Mouse (Mus musculus) liver, embryonic 13.5 days (tissue): ENCODE measurements at regions not wholly inside any gene's neighbourhood (a gene's known extent, or its start where the extent isn't known, plus 50 kb on each side); places are given as distances from the start of the nearest gene placed in this dataset.
A peak's percentile ranks its signal among the peaks of the same experiment; 100 is the strongest.

Experiments used
- ATAC-seq: fragments of 200-750 bp; cut with Nextera tagmentation; 2 replicates; pipeline ENCODE4 v1.8.0; 2017; ENCODE audit warnings: low read depth, mild to moderate bottlenecking, moderate number of reproducible peaks, moderate library complexity
- DNase-seq: peaks from one replicate; pipeline ENCODE4 v3.0.0; 2022
- H3K27ac ChIP-seq: fragments of 300-500 bp; sonication (generic); 2 replicates; pipeline ENCODE4 v1.5.1; 2015; ENCODE audit warnings: moderate library complexity, mild to moderate bottlenecking, inconsistent platforms
- H3K27me3 ChIP-seq: fragments of 300-500 bp; sonication (generic); 2 replicates; pipeline ENCODE4 v1.6.1; 2015; ENCODE audit warnings: mild to moderate bottlenecking, inconsistent platforms
- H3K36me3 ChIP-seq: fragments of 300-500 bp; sonication (generic); 2 replicates; pipeline ENCODE4 v1.6.1; 2015; ENCODE audit warnings: mild to moderate bottlenecking, inconsistent platforms
- H3K4me1 ChIP-seq: fragments of 300-500 bp; sonication (generic); replicated peaks from 2 replicates; pipeline ENCODE4 v1.6.1; 2015; ENCODE audit warnings: inconsistent platforms
- H3K4me2 ChIP-seq: fragments of 300-500 bp; sonication (generic); 2 replicates; pipeline ENCODE4 v1.6.1; 2015; ENCODE audit warnings: inconsistent platforms, mild to moderate bottlenecking, moderate library complexity
- H3K4me3 ChIP-seq: fragments of 300-500 bp; sonication (generic); replicated peaks from 2 replicates; pipeline ENCODE4 v1.5.1; 2015; ENCODE audit warnings: mild to moderate bottlenecking, inconsistent platforms
- H3K9ac ChIP-seq: fragments of 300-500 bp; sonication (generic); 2 replicates; pipeline ENCODE4 v1.6.1; 2015; ENCODE audit warnings: mild to moderate bottlenecking, inconsistent platforms
- H3K9me3 ChIP-seq: fragments of 300-500 bp; sonication (generic); replicated peaks from 2 replicates; pipeline ENCODE4 v1.6.1; 2016; ENCODE audit warnings: inconsistent platforms
- WGBS: fragments of 180-500 bp; shearing (Covaris S2); methylation state at CpG from one replicate; pipeline ENCODE4 v1.1.7; 2015; ENCODE audit not compliant: insufficient replicate concordance; 5-methylcytosine and 5-hydroxymethylcytosine counted together

DNA sequence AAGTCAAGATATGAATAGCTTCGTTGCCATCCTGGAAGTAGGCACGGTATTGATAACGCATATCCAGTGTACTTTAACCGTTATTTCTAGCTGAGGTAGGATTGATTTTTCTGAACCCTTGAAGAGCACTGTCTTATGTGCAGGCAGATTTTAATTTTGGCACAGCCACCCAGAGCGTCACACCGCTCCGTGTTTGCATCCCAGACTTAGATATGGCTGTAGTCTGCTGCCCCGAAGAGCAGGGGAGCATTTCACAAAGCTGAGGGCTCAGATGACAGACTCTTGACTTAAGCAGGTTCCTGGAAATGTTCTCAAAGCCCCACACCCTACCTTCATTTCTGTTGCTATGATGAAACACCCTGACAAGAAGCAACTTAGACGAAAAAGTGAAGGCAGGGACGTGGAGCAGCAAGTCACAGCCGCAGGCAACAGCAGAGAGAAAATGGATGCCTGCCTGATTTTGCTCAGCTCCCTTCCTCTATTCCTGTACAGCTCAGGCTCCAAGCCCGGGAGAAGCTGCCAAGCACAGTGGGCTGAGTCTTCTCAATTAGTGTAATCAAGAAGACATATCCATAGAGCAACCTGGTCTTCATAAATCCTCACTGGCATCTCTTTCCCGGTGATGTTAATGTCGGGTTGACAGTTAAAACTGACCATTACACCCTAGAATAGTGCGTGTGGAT lies 164.9 kb upstream of the Cdh4 start:
- Histone ChIP-seq H3K27ac (no peak overlapping the region), H3K4me1 (no peaks in the 10 kb centered on the region), H3K4me3 (no peak overlapping the region), H3K27me3 (no peaks in the 10 kb centered on the region), H3K4me2 (no peak overlapping the region), H3K36me3 (no peaks in the 10 kb centered on the region), H3K9ac (no peak overlapping the region), H3K9me3 (no peaks in the 10 kb centered on the region; the same call in 1 of the 2 replicates)
- no peak for ATAC-seq
- 70% methylated on average over 15 of the region's 15 CpGs for WGBS
- no peak for DNase-seq

DNA sequence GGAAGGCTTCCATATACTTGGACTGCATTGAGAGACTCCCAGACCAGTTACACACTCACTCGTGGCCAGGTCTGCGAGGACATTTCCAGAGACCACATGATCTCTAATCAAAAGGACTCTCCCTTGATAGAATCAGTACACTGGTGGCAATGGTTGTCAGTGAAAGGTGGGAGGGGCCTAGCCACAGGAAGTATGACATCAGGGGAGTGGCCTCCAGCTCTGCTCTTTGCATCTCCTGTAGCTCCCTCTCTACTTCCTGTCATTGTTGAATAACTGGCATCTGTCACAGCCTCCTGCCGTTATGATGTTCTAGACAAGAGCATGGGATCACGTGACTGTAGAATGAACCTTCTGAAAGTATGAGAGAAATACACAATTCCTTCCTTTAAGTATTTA lies 164.3 kb upstream of the Cdh4 start:
- H3K9ac ChIP-seq: no peak overlapping the region

DNA sequence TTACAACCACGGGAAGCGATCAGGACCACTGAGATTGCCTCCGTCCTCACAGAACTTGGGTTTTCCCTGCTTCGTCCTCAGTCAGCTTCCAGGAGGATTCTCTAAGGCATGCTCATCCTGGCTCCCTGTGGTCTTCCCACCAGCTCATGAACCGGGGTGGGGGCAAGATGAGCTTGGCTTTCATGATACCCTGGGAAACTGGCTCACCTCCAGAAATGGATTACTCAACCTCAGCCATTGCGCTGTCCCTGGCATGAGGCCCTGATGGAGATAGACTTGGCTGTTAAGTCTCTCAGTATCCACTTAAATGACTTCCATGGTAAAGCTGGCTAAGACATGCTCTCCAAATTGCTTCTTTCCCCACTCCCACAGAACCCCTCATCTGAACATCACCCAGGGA lies 160.0 kb upstream of the Cdh4 start:
- H3K36me3 ChIP-seq: no peaks in the 10 kb centered on the region
- ATAC-seq (no peak), DNase-seq (no peak)
- H3K4me3 ChIP-seq: no peak overlapping the region
- WGBS: 63% methylated on average over 6 of the region's 6 CpGs
- peaks cover 3% of the 10 kb centered on the region; the same call in 1 of the 2 replicates for H3K9me3 ChIP-seq
- H3K27me3 ChIP-seq: no peaks in the 10 kb centered on the region
- no peak overlapping the region for H3K9ac ChIP-seq
- no peak overlapping the region for H3K27ac ChIP-seq
- no peak overlapping the region for H3K4me2 ChIP-seq
- H3K4me1 ChIP-seq: no peaks in the 10 kb centered on the region

More for the DNA sequence above, 164.3 kb upstream of the Cdh4 start:
- Histone ChIP-seq H3K36me3 (no peaks in the 10 kb centered on the region), H3K4me1 (no peaks in the 10 kb centered on the region), H3K27ac (no peak overlapping the region), H3K9me3 (peaks cover 3% of the 10 kb centered on the region; the same call in 1 of the 2 replicates), H3K4me2 (no peak overlapping the region), H3K4me3 (no peak overlapping the region), H3K27me3 (no peaks in the 10 kb centered on the region)
- WGBS: 39% methylated on average over 4 of the region's 4 CpGs
- ATAC-seq: no peak
- DNase-seq: no peak

DNA sequence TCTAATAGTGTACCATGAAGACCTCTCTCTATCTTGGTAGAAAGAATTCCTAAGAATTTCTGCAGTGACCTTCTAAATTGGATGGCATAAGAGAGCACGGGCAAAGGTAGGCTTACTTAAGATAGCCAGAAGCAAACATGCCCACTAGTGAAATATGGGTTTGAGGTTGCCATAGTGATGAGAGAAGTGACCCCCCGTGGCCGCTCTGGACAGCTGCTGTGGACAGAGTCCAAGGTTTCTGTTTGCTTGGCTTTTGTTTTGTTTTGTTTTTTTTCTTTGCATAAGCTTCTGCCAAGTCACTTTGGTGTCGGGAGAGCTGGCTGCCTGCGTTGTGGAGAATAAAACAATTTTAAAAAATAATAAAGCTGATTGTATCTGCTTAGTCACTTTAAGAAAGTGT lies 151.8 kb upstream of the Cdh4 start:
- no peaks in the 10 kb centered on the region for H3K4me1 ChIP-seq
- no peak overlapping the region for H3K27ac ChIP-seq
- H3K4me2 ChIP-seq: no peak overlapping the region
- DNase-seq (no peak), ATAC-seq (0 out of 2 replicates have a peak, but pooled peaks have one; percentile 41)
- H3K27me3 ChIP-seq: no peaks in the 10 kb centered on the region
- H3K9me3 ChIP-seq: peaks cover 2% of the 10 kb centered on the region; the same call in 1 of the 2 replicates
- no peak overlapping the region for H3K9ac ChIP-seq
- no peaks in the 10 kb centered on the region for H3K36me3 ChIP-seq
- 69% methylated on average over 5 of the region's 5 CpGs for WGBS
- no peak overlapping the region for H3K4me3 ChIP-seq

DNA sequence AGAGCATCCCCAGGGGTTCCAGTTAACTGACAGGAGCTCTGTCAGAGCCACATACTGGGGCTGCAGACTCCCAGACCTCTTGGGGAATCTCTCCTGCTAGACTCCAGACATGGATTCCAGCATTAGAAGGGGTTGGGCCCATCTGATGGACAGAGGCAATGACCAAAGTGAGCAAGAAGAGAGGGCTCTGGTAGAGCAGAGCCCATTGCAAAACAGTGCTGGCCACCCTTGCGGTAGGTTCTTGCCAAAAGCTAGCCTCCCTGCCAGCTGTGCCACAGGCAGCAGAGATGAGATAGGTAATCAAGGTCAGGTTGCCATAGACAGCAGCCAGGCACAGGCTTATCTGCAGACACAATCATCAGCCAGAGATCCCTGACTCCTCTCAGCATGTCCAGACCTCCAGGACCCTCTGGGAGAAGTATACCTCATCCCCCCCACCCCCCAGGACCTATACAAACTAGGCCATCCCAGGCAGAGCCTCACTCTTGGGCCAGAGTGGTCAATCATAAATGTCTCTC lies 151.1 kb upstream of the Cdh4 start:
- Histone ChIP-seq H3K27ac (no peak overlapping the region), H3K4me3 (no peak overlapping the region), H3K36me3 (no peaks in the 10 kb centered on the region), H3K9me3 (peaks cover 2% of the 10 kb centered on the region; the same call in 1 of the 2 replicates), H3K4me2 (no peak overlapping the region), H3K4me1 (no peaks in the 10 kb centered on the region), H3K9ac (no peak overlapping the region), H3K27me3 (no peaks in the 10 kb centered on the region)
- ATAC-seq: no peak
- no peak for DNase-seq
- 69% methylated on average over 1 of the region's 1 CpGs for WGBS

DNA sequence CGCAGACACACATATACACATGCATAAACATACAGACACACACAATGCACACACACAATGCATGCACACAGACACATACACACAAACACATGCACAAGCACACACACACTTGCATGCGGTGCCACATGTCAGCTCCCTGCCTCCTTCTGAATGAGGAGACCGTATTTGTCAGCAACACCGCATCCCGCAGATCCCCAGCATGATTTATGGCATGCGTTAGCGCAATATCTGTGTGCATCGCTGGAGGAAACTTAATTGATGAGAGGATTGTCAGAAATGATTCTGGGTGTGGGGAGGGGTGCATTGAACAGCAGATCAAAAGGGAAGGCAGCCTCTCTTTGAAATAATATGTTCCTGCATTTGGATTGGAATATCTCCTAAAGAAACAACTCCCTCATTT lies 150.3 kb upstream of the Cdh4 start:
- H3K9ac ChIP-seq: no peak overlapping the region
- WGBS: 84% methylated on average over 8 of the region's 8 CpGs

DNA sequence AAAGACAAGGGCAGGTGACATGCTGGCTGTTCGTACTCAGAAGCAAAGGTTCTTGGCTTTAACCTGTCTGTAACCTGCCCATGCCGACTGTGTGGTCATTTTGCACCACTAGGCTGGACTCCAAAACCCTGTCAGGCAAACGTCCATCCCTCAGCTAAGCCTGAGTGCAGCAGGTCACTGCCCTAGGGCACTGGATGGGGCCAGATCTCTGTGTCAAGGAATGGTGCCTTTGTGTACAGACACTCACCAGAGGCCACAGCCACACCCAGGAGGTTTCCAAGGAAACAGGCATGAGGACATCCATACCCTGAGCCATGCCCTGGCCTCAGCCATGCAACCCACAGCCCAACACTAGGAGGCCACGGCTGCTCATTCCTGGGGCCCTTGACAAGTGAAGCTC lies 149.7 kb upstream of the Cdh4 start:
- no peak overlapping the region for H3K27ac ChIP-seq
- no peaks in the 10 kb centered on the region for H3K4me1 ChIP-seq
- H3K4me2 ChIP-seq: no peak overlapping the region
- WGBS: 61% methylated on average over 4 of the region's 4 CpGs
- no peak for DNase-seq
- H3K36me3 ChIP-seq: no peaks in the 10 kb centered on the region
- no peak overlapping the region for H3K9ac ChIP-seq
- ATAC-seq: peak; percentile 43; the same call in 1 of the 2 replicates
- H3K4me3 ChIP-seq: no peak overlapping the region
- no peaks in the 10 kb centered on the region for H3K27me3 ChIP-seq
- H3K9me3 ChIP-seq: peaks cover 2% of the 10 kb centered on the region; the same call in 1 of the 2 replicates

More for the DNA sequence above, 150.3 kb upstream of the Cdh4 start:
- no peak overlapping the region for H3K27ac ChIP-seq
- H3K4me1 ChIP-seq: no peaks in the 10 kb centered on the region
- DNase-seq: no peak
- H3K36me3 ChIP-seq: no peaks in the 10 kb centered on the region
- H3K4me3 ChIP-seq: no peak overlapping the region
- H3K4me2 ChIP-seq: no peak overlapping the region
- H3K9me3 ChIP-seq: peaks cover 2% of the 10 kb centered on the region; the same call in 1 of the 2 replicates
- H3K27me3 ChIP-seq: no peaks in the 10 kb centered on the region
- no peak for ATAC-seq

DNA sequence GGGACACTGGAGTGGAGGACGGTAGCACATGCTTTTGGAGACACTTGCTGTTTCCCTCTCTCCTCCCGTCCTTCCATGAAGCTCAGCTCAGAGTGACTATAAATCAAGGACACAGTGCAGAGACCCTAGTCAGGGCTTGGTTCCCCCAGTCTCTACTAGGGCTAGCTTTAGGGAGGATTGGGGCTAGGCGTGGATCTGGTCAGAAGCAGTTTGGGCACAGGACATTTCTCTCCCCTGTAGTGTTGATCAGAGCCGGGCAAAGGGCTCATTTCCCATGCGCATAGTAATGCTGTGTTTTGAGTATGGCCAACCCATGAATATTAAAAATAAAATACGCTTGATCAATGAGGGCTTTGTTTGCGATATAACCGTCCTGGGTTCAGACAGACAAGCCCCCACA lies 149.1 kb upstream of the Cdh4 start:
- Histone ChIP-seq H3K27me3 (no peaks in the 10 kb centered on the region), H3K27ac (no peak overlapping the region), H3K4me1 (no peaks in the 10 kb centered on the region), H3K9me3 (0 out of 2 replicates have a peak, but pooled peaks cover 2% of the 10 kb centered on the region), H3K4me3 (no peak overlapping the region), H3K4me2 (no peak overlapping the region), H3K36me3 (no peaks in the 10 kb centered on the region), H3K9ac (no peak overlapping the region)
- 66% methylated on average over 8 of the region's 8 CpGs for WGBS
- DNase-seq (no peak), ATAC-seq (no peak)

DNA sequence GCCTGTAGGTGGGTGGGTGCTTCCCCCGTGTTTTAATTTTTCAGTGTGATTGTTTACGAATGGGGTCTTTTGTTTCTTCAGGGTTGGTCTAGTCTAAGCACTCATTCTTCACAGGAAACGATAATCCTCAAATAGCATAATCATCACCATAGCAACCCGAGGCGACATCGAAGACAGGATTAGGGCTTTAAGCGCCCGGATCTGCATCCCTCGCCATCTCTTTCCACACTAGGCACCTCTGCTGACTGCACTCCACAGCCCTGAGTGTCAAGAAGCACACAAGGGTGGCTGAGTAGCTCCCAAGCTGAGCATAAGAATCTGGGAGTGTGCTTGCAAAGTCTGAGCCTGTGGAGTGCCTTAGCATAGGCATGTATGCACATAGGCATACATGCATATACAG lies 145.2 kb upstream of the Cdh4 start:
- no peak for ATAC-seq
- Histone ChIP-seq H3K4me2 (no peak overlapping the region), H3K27me3 (no peaks in the 10 kb centered on the region), H3K36me3 (no peaks in the 10 kb centered on the region), H3K4me3 (no peak overlapping the region), H3K9me3 (no peaks in the 10 kb centered on the region), H3K4me1 (no peaks in the 10 kb centered on the region), H3K9ac (no peak overlapping the region), H3K27ac (no peak overlapping the region)
- no peak for DNase-seq
- WGBS: 72% methylated on average over 9 of the region's 9 CpGs

DNA sequence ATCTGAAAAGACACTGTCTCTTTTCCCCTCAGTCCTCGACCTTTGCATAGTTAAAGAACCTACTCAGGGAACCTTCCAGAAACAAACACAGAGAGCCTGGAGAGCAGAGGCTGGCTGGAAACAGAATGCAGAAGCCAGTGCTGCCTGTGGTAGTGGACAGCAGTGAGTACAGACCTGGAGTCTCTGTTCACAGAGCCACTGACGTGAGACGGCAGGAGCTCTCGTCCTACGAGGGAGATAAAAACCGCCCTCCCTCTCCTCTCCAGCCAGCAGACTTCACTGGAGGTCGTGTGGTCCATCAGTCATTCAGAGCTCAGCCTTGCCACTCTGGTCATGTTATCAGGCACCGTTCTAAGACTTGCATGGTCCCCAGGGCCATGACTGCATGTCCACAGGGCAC lies 138.5 kb upstream of the Cdh4 start:
- H3K27me3 ChIP-seq: no peaks in the 10 kb centered on the region
- H3K27ac ChIP-seq: no peak overlapping the region
- WGBS: 49% methylated on average over 8 of the region's 8 CpGs
- H3K4me2 ChIP-seq: no peak overlapping the region
- DNase-seq (no peak), ATAC-seq (no peak)
- no peaks in the 10 kb centered on the region for H3K36me3 ChIP-seq
- no peak overlapping the region for H3K9ac ChIP-seq
- H3K9me3 ChIP-seq: no peaks in the 10 kb centered on the region; the same call in 1 of the 2 replicates
- H3K4me1 ChIP-seq: no peaks in the 10 kb centered on the region
- no peak overlapping the region for H3K4me3 ChIP-seq

DNA sequence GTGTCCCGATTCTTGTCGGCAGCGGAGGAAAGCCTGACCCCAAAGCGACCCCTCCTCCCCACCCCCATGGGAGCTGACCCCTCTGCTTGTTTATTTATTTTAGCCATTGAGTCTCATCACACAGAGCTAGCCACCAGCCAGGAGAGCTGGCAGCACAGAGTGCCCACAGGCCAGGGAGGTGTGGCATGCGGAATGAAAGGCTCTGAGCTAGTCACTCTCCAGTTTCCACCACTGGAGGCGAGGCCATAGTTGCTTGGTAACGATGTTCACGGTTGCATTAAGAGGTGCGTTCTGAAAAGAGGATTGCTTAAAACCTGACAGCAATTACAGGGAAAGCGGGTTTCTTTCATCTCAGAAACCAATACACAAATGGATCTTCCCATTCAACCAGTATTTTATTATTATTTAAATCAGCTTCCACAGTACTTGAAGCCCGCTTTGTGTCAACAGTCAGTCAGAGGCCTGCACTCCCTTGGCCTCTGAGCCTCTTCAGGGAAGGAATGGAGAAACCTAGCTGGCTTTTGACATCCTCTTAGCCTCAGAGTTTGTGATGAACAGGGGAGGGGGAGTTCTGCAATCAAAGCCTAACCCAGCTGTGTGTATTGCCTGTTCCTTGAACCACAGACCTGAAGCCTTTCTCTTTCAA lies 134.8 kb upstream of the Cdh4 start:
- H3K36me3 ChIP-seq: no peaks in the 10 kb centered on the region
- H3K9me3 ChIP-seq: no peaks in the 10 kb centered on the region; the same call in none of the 2 replicates
- WGBS: 27% methylated on average over 11 of the region's 11 CpGs
- no peak overlapping the region for H3K27ac ChIP-seq
- no peaks in the 10 kb centered on the region for H3K27me3 ChIP-seq
- DNase-seq: no peak
- no peaks in the 10 kb centered on the region for H3K4me1 ChIP-seq
- no peak overlapping the region for H3K4me2 ChIP-seq
- no peak overlapping the region for H3K9ac ChIP-seq
- no peak for ATAC-seq
- no peak overlapping the region for H3K4me3 ChIP-seq
